Mouse (Mus musculus): ENCODE measurements around the gene Fetub. TPM values are rescaled to one million over a fixed set of nuclear protein-coding genes. Genes with fewer than 3 reads are reported as not detected.

The Fetub gene
- polyA plus RNA-seq, 1 experiment = 0.41 TPM

- TF ChIP-seq CTCF (IDR thresholded peaks at IDR 0.05; ENCODE audit: control insufficient read depth, insufficient read depth, insufficient replicate concordance, low read depth, low read length) = no peak
- TF ChIP-seq POLR2A (IDR thresholded peaks at IDR 0.05; ENCODE audit: control insufficient read depth, low read depth, low read length) = no peak
- Histone ChIP-seq H3K27me3 (ENCODE audit: control insufficient read depth, insufficient read depth, low read length) (no peaks in the 10 kb centered on the region), H3K36me3 (ENCODE audit: control insufficient read depth, insufficient read depth, low read length) (no peaks in the 10 kb centered on the region)
Observed at GRCm38 (mm10) chr16:22909290-22909689, 8.8 kb upstream of the Fetub start.

GRCm38 (mm10) chr16:22911986-22912385 is 6.1 kb upstream of the Fetub start:
- Histone ChIP-seq H3K27me3 (ENCODE audit: control insufficient read depth, insufficient read depth, low read length) (no peaks in the 10 kb centered on the region), H3K4me3 (ENCODE audit: control insufficient read depth, low read depth, low read length) (no peak overlapping the region), H3K27ac (ENCODE audit: control insufficient read depth, insufficient read depth, low read depth, low read length) (no peak overlapping the region), H3K36me3 (ENCODE audit: control insufficient read depth, insufficient read depth, low read length) (no peaks in the 10 kb centered on the region), H3K4me1 (ENCODE audit: control insufficient read depth, insufficient read depth, low read length) (no peaks in the 10 kb centered on the region)
- TF ChIP-seq CTCF (IDR thresholded peaks at IDR 0.05; ENCODE audit: control insufficient read depth, insufficient read depth, insufficient replicate concordance, low read depth, low read length) = no peak
- TF ChIP-seq POLR2A (IDR thresholded peaks at IDR 0.05; ENCODE audit: control insufficient read depth, low read depth, low read length) = no peak

More at GRCm38 (mm10) chr16:22909290-22909689, 8.8 kb upstream of the Fetub start:
- Histone ChIP-seq H3K4me1 (ENCODE audit: control insufficient read depth, insufficient read depth, low read length) (no peaks in the 10 kb centered on the region), H3K4me3 (ENCODE audit: control insufficient read depth, low read depth, low read length) (no peak overlapping the region), H3K27ac (ENCODE audit: control insufficient read depth, insufficient read depth, low read depth, low read length) (no peak overlapping the region)

DNA sequence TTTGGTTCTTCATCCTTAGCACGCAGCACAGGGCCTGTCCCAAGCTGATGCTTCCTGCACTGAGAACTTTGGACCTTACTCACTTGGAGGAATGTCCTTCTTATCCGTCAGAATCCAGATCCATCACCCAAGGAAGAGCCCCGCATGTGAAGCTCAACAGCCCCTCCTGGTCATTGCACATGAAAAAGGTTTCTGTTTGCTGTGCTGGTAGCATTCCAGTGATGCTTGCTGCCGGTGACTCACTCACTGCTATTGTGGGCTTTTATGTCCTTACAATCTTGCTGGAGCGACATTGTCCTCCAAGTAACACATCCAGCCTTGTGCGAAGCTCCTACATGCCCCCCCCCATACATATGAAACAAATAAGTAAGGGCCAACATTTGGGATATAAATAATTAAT is 5.2 kb upstream of the Fetub start:
- Histone ChIP-seq H3K4me3 (ENCODE audit: control insufficient read depth, low read depth, low read length) (no peak overlapping the region), H3K27me3 (ENCODE audit: control insufficient read depth, insufficient read depth, low read length) (no peaks in the 10 kb centered on the region), H3K36me3 (ENCODE audit: control insufficient read depth, insufficient read depth, low read length) (no peaks in the 10 kb centered on the region), H3K4me1 (ENCODE audit: control insufficient read depth, insufficient read depth, low read length) (no peaks in the 10 kb centered on the region), H3K27ac (ENCODE audit: control insufficient read depth, insufficient read depth, low read depth, low read length) (no peak overlapping the region)
- no peak for TF ChIP-seq POLR2A (IDR thresholded peaks at IDR 0.05; ENCODE audit: control insufficient read depth, low read depth, low read length)
- TF ChIP-seq CTCF (IDR thresholded peaks at IDR 0.05; ENCODE audit: control insufficient read depth, insufficient read depth, insufficient replicate concordance, low read depth, low read length) = no peak

GRCm38 (mm10) chr16:22914276-22914675 is 3.9 kb upstream of the Fetub start:
- no peak overlapping the region for H3K27ac ChIP-seq (ENCODE audit: control insufficient read depth, insufficient read depth, low read depth, low read length)
- TF ChIP-seq CTCF (IDR thresholded peaks at IDR 0.05; ENCODE audit: control insufficient read depth, insufficient read depth, insufficient replicate concordance, low read depth, low read length) (no peak), POLR2A (IDR thresholded peaks at IDR 0.05; ENCODE audit: control insufficient read depth, low read depth, low read length) (no peak)
- no peaks in the 10 kb centered on the region for H3K36me3 ChIP-seq (ENCODE audit: control insufficient read depth, insufficient read depth, low read length)
- no peak overlapping the region for H3K4me3 ChIP-seq (ENCODE audit: control insufficient read depth, low read depth, low read length)
- no peaks in the 10 kb centered on the region for H3K4me1 ChIP-seq (ENCODE audit: control insufficient read depth, insufficient read depth, low read length)
- H3K27me3 ChIP-seq (ENCODE audit: control insufficient read depth, insufficient read depth, low read length) = no peaks in the 10 kb centered on the region

DNA sequence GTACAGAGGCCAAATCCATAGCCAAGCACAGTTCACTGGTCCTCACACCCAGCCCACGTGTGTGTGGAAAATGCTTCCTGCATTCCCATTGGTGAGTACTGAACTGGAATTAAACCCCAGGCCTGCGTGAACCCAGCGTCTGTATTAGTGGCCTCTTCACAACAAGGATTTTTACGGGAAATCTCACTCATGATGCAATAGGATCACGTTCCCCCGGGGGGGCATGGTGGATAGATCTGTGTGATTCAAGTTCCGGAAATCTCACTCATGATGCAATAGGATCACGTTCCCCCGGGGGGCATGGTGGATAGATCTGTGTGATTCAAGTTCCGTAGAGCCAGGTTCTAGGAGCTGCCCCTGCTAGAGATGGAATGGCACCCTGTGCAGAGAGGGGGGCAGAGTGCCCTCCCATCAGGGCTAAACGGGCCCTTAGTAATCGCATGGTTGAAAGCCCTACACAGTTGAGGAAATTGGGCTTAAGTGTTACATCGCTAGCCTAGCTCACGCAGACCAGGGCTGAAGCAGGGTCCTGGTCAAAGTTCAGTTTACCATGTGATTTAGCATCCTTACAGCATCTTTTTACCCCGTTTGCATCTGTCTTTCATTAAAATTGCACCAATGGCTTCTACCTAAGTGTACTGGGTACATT is 654 bp downstream of the Fetub start:
- Histone ChIP-seq H3K4me3 (ENCODE audit: control insufficient read depth, low read depth, low read length) (no peak overlapping the region), H3K27ac (ENCODE audit: control insufficient read depth, insufficient read depth, low read depth, low read length) (no peak overlapping the region), H3K36me3 (ENCODE audit: control insufficient read depth, insufficient read depth, low read length) (no peaks in the 10 kb centered on the region), H3K27me3 (ENCODE audit: control insufficient read depth, insufficient read depth, low read length) (no peaks in the 10 kb centered on the region), H3K4me1 (ENCODE audit: control insufficient read depth, insufficient read depth, low read length) (peaks cover 2% of the 10 kb centered on the region; the same call in 1 of the 2 replicates)
- TF ChIP-seq POLR2A (IDR thresholded peaks at IDR 0.05; ENCODE audit: control insufficient read depth, low read depth, low read length) (no peak), CTCF (IDR thresholded peaks at IDR 0.05; ENCODE audit: control insufficient read depth, insufficient read depth, insufficient replicate concordance, low read depth, low read length) (no peak)

DNA sequence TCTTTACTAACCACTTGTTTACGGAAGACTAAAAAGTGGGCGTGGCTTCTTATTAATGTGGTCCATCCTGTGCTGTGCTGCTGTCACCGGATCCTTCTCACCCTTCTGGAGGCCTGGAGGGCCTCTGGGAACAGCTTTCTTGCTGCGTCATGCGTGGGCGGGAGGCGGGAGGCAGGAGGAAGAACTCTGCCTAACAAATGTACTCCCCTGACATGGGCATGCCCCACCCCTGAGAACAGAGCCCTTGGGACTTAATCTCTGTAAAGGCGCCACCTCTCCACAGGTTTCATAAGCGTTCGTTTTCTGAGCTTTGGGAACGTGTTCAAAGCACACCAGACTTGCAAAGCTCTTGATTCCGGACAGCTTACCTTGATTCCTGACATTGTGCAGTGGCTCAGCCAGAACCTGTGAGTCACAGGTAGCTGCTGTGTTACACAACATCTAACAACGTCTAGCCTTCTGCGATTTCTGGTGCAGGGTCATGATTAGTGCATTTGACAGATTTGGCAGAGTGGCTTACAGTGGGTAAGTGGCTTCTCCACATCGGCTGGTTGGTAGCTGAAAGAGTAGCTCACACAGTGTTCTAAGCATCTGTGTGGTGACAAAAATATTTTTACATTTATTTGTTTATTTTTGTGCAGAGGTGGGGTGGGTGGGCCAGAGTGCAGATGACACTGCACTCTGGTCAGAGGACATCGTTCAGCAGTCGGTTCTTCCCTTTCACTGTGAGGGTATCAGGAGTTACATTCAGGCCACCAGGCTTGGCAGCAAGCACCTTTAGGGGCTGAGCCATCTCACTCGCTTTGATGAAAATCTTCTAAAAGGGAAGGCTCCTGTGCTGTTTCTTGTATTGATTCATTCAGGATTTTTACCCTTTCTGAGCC is 2.1 kb downstream of the Fetub start:
- peaks cover 2% of the 10 kb centered on the region; the same call in 1 of the 2 replicates for H3K4me1 ChIP-seq (ENCODE audit: control insufficient read depth, insufficient read depth, low read length)
- no peaks in the 10 kb centered on the region for H3K36me3 ChIP-seq (ENCODE audit: control insufficient read depth, insufficient read depth, low read length)
- no peak overlapping the region for H3K4me3 ChIP-seq (ENCODE audit: control insufficient read depth, low read depth, low read length)
- no peaks in the 10 kb centered on the region for H3K27me3 ChIP-seq (ENCODE audit: control insufficient read depth, insufficient read depth, low read length)
- TF ChIP-seq CTCF (IDR thresholded peaks at IDR 0.05; ENCODE audit: control insufficient read depth, insufficient read depth, insufficient replicate concordance, low read depth, low read length) (no peak), POLR2A (IDR thresholded peaks at IDR 0.05; ENCODE audit: control insufficient read depth, low read depth, low read length) (no peak)
- H3K27ac ChIP-seq (ENCODE audit: control insufficient read depth, insufficient read depth, low read depth, low read length) = no peak overlapping the region

DNA sequence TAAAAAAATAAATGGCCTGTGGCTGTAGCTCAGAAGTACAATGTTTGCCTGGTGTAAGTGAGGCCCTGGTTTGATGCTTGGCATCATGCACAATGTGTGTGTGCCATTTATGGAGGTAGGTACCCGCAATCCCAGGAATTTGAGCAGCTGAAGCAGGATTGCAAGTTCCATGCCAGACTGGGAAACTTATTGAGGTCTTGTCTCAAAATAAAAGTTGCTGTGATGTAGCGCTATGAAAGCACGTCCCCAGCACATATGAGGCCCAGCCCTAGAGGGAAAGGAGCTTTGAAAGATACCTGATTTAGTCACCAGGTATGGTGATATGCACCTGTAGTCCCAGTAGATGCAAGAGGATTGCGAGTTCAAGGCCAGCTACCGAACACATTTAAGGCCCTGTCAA is 3.6 kb downstream of the Fetub start:
- no peaks in the 10 kb centered on the region for H3K36me3 ChIP-seq (ENCODE audit: control insufficient read depth, insufficient read depth, low read length)
- TF ChIP-seq CTCF (IDR thresholded peaks at IDR 0.05; ENCODE audit: control insufficient read depth, insufficient read depth, insufficient replicate concordance, low read depth, low read length) = no peak
- no peak for TF ChIP-seq POLR2A (IDR thresholded peaks at IDR 0.05; ENCODE audit: control insufficient read depth, low read depth, low read length)
- H3K27me3 ChIP-seq (ENCODE audit: control insufficient read depth, insufficient read depth, low read length) = no peaks in the 10 kb centered on the region
- H3K4me1 ChIP-seq (ENCODE audit: control insufficient read depth, insufficient read depth, low read length) = peaks cover 2% of the 10 kb centered on the region; the same call in 1 of the 2 replicates
- H3K4me3 ChIP-seq (ENCODE audit: control insufficient read depth, low read depth, low read length) = no peak overlapping the region
- no peak overlapping the region for H3K27ac ChIP-seq (ENCODE audit: control insufficient read depth, insufficient read depth, low read depth, low read length)

Data from testis, adult 2 months (tissue).